Mouse (Mus musculus) lung, embryonic 14.5 days (tissue): ENCODE measurements around the gene Arih1. TPM values are rescaled to one million over a fixed set of nuclear protein-coding genes. Genes with fewer than 3 reads are reported as not detected.
A peak's percentile ranks its signal among the peaks of the same experiment; 100 is the strongest.

ENCODE experiments used
- ATAC-seq: fragments of 200-750 bp; cut with Nextera tagmentation; 2 replicates; pipeline ENCODE4 v1.8.0; 2017; ENCODE audit warnings: mild to moderate bottlenecking, moderate TSS enrichment, moderate library complexity; ENCODE audit not compliant: insufficient read depth
- DNase-seq: peaks from one replicate; pipeline ENCODE4 v3.0.0-alpha.2; 2015
- H3K27ac ChIP-seq: fragments of 300-500 bp; sonication (generic); 2 replicates; pipeline ENCODE4 v1.5.1; 2014; ENCODE audit warnings: low read depth, mild to moderate bottlenecking, moderate library complexity
- H3K27me3 ChIP-seq: fragments of 300-500 bp; sonication (generic); 2 replicates; pipeline ENCODE4 v1.6.1; 2014; ENCODE audit warnings: low read length, control low read depth; ENCODE audit not compliant: insufficient read depth
- H3K36me3 ChIP-seq: fragments of 300-500 bp; sonication (generic); 2 replicates; pipeline ENCODE4 v1.6.1; 2014; ENCODE audit warnings: control low read depth; ENCODE audit not compliant: insufficient read depth
- H3K4me1 ChIP-seq: fragments of 300-500 bp; sonication (generic); 2 replicates; pipeline ENCODE4 v1.6.1; 2014; ENCODE audit warnings: antibody characterized with exemption, control low read depth; ENCODE audit not compliant: insufficient read depth
- H3K4me2 ChIP-seq: fragments of 300-500 bp; sonication (generic); 2 replicates; pipeline ENCODE4 v1.6.1; 2014; ENCODE audit warnings: mild to moderate bottlenecking
- H3K4me3 ChIP-seq: fragments of 300-500 bp; sonication (generic); 2 replicates; pipeline ENCODE4 v1.5.1; 2014; ENCODE audit warnings: low read depth, low read length
- H3K9ac ChIP-seq: fragments of 300-500 bp; sonication (generic); 2 replicates; pipeline ENCODE4 v1.6.1; 2014
- H3K9me3 ChIP-seq: fragments of 300-500 bp; sonication (generic); 2 replicates; pipeline ENCODE4 v1.6.1; 2016; ENCODE audit warnings: low read depth, low read length, control low read depth
- CTCF ChIP-seq: IDR thresholded peaks from 2 replicates; pipeline ENCODE4 v1.5.1; 2016; ENCODE audit warnings: antibody characterized with exemption, low read depth
- WGBS: fragments of 180-500 bp; shearing (Covaris S2); extraction: QIAGEN DNeasy Blood & Tissue Kit; methylation state at CpG from one replicate; pipeline ENCODE4 v1.1.7; 2014; 5-methylcytosine and 5-hydroxymethylcytosine counted together
- polyA plus RNA-seq: library from polyadenylated mRNA; unstranded; fragments of >200 nt; fragmentation: Nextera tagmentation; extraction: Ambion mirVana; gene quantifications from 2 replicates; pipeline ENCODE4 v1.2.1, GENCODE M21; 2014

Gene Arih1
- polyA plus RNA-seq, 1 experiment from 2014 or later, result 20.2 TPM

- Histone ChIP-seq H3K9ac (no peak overlapping the region), H3K4me3 (no peak overlapping the region), H3K4me1 (no peaks in the 10 kb centered on the region), H3K4me2 (no peak overlapping the region), H3K9me3 (no peaks in the 10 kb centered on the region), H3K27me3 (no peaks in the 10 kb centered on the region), H3K27ac (no peak overlapping the region), H3K36me3 (peaks cover 14% of the 10 kb centered on the region)
- ATAC-seq (no peak), DNase-seq (no peak)
- WGBS, result 76% methylated on average over 1 of the region's 1 CpGs
- no peak for TF ChIP-seq CTCF
Observed at GRCm38 (mm10) chr9:59469446-59469845, 17.0 kb downstream of the Arih1 start.

- no peaks in the 10 kb centered on the region for H3K9me3 ChIP-seq
- no peaks in the 10 kb centered on the region for H3K27me3 ChIP-seq
- no peak overlapping the region for H3K4me3 ChIP-seq
- 54% methylated on average over 1 of the region's 1 CpGs for WGBS
- H3K4me1 ChIP-seq, result no peaks in the 10 kb centered on the region
- ATAC-seq, result no peak
- no peak for TF ChIP-seq CTCF
- H3K4me2 ChIP-seq, result no peak overlapping the region
- 0 out of 2 replicates have a peak, but pooled peaks cover 2% of the 10 kb centered on the region for H3K36me3 ChIP-seq
- no peak overlapping the region for H3K9ac ChIP-seq
- DNase-seq, result peak; percentile 20
- H3K27ac ChIP-seq, result no peak overlapping the region
Observed at GRCm38 (mm10) chr9:59464293-59464692, 22.1 kb downstream of the Arih1 start.

GRCm38 (mm10) chr9:59458997-59459510, 27.4 kb downstream of the Arih1 start:
- 62% methylated on average over 4 of the region's 4 CpGs for WGBS
- no peaks in the 10 kb centered on the region for H3K4me1 ChIP-seq
- TF ChIP-seq CTCF, result no peak
- H3K27ac ChIP-seq, result no peak overlapping the region
- H3K4me2 ChIP-seq, result no peak overlapping the region
- H3K9me3 ChIP-seq, result no peaks in the 10 kb centered on the region
- ATAC-seq (no peak), DNase-seq (no peak)
- H3K9ac ChIP-seq, result no peak overlapping the region
- H3K27me3 ChIP-seq, result no peaks in the 10 kb centered on the region
- H3K36me3 ChIP-seq, result peaks cover 4% of the 10 kb centered on the region; the same call in 1 of the 2 replicates
- H3K4me3 ChIP-seq, result no peak overlapping the region

- WGBS, result 75% methylated on average over 1 of the region's 1 CpGs
- no peak for ATAC-seq
- H3K9me3 ChIP-seq, result no peaks in the 10 kb centered on the region
- no peak overlapping the region for H3K9ac ChIP-seq
- no peaks in the 10 kb centered on the region for H3K27me3 ChIP-seq
- H3K4me2 ChIP-seq, result no peak overlapping the region
- H3K4me1 ChIP-seq, result no peaks in the 10 kb centered on the region
- no peak for DNase-seq
- H3K27ac ChIP-seq, result no peak overlapping the region
- TF ChIP-seq CTCF, result no peak
- H3K36me3 ChIP-seq, result peaks cover 4% of the 10 kb centered on the region; the same call in 1 of the 2 replicates
- H3K4me3 ChIP-seq, result no peak overlapping the region
Observed at GRCm38 (mm10) chr9:59458416-59458815, 28.0 kb downstream of the Arih1 start.

GRCm38 (mm10) chr9:59457671-59458070, 28.7 kb downstream of the Arih1 start:
- no peak overlapping the region for H3K9ac ChIP-seq
- ATAC-seq (no peak), DNase-seq (no peak)
- H3K4me1 ChIP-seq, result no peaks in the 10 kb centered on the region
- H3K9me3 ChIP-seq, result no peaks in the 10 kb centered on the region
- 89% methylated on average over 1 of the region's 1 CpGs for WGBS
- no peak for TF ChIP-seq CTCF
- H3K27ac ChIP-seq, result no peak overlapping the region
- H3K4me2 ChIP-seq, result no peak overlapping the region
- no peak overlapping the region for H3K4me3 ChIP-seq
- H3K36me3 ChIP-seq, result peaks cover 7% of the 10 kb centered on the region; the same call in 1 of the 2 replicates
- H3K27me3 ChIP-seq, result no peaks in the 10 kb centered on the region

- no peak overlapping the region for H3K4me3 ChIP-seq
- TF ChIP-seq CTCF, result no peak
- 82% methylated on average over 3 of the region's 3 CpGs for WGBS
- ATAC-seq (no peak), DNase-seq (no peak)
- H3K9me3 ChIP-seq, result no peaks in the 10 kb centered on the region
- no peak overlapping the region for H3K9ac ChIP-seq
- no peak overlapping the region for H3K27ac ChIP-seq
- H3K36me3 ChIP-seq, result peaks cover 7% of the 10 kb centered on the region; the same call in 1 of the 2 replicates
- no peak overlapping the region for H3K4me2 ChIP-seq
- H3K4me1 ChIP-seq, result no peaks in the 10 kb centered on the region
- no peaks in the 10 kb centered on the region for H3K27me3 ChIP-seq
Observed at GRCm38 (mm10) chr9:59455404-59456068, 30.9 kb downstream of the Arih1 start.

- DNase-seq (no peak), ATAC-seq (no peak)
- Histone ChIP-seq H3K4me2 (no peak overlapping the region), H3K36me3 (peaks cover 20% of the 10 kb centered on the region), H3K9ac (no peak overlapping the region), H3K27ac (no peak overlapping the region), H3K9me3 (no peaks in the 10 kb centered on the region), H3K27me3 (no peaks in the 10 kb centered on the region), H3K4me3 (no peak overlapping the region), H3K4me1 (no peaks in the 10 kb centered on the region)
- WGBS, result 87% methylated on average over 1 of the region's 1 CpGs
- TF ChIP-seq CTCF, result no peak
Observed at GRCm38 (mm10) chr9:59433729-59434128, 52.7 kb downstream of the Arih1 start.
